Mouse (Mus musculus): ENCODE results near the gene Hpse2. TPM values are rescaled to one million over a fixed set of nuclear protein-coding genes. Genes with fewer than 3 reads are reported as not detected.
A peak's percentile ranks its signal among the peaks of the same experiment; 100 is the strongest.

Hpse2 gene
- total RNA-seq, 1 experiment from 2014 or later, result not detected

GRCm38 (mm10) chr19:42891599-42891998, 496.6 kb downstream of the Hpse2 start:
- ATAC-seq (replicated peaks; ENCODE audit: insufficient number of reproducible peaks, low FRiP score, low TSS enrichment, poor library complexity, severe bottlenecking), result no peak

- ATAC-seq (replicated peaks; ENCODE audit: insufficient number of reproducible peaks, low FRiP score, low TSS enrichment, poor library complexity, severe bottlenecking), result no peak
Observed at GRCm38 (mm10) chr19:42877653-42878052, 510.5 kb downstream of the Hpse2 start.

GRCm38 (mm10) chr19:42876563-42876962, 511.6 kb downstream of the Hpse2 start:
- no peak for ATAC-seq (replicated peaks; ENCODE audit: insufficient number of reproducible peaks, low FRiP score, low TSS enrichment, poor library complexity, severe bottlenecking)

- ATAC-seq (replicated peaks; ENCODE audit: insufficient number of reproducible peaks, low FRiP score, low TSS enrichment, poor library complexity, severe bottlenecking), result no peak
Observed at GRCm38 (mm10) chr19:42869663-42870530, 518.3 kb downstream of the Hpse2 start.

GRCm38 (mm10) chr19:42868958-42869662, 519.0 kb downstream of the Hpse2 start:
- no peak for ATAC-seq (replicated peaks; ENCODE audit: insufficient number of reproducible peaks, low FRiP score, low TSS enrichment, poor library complexity, severe bottlenecking)

GRCm38 (mm10) chr19:42863013-42863412, 525.1 kb downstream of the Hpse2 start:
- no peak for ATAC-seq (replicated peaks; ENCODE audit: insufficient number of reproducible peaks, low FRiP score, low TSS enrichment, poor library complexity, severe bottlenecking)

- no peak for ATAC-seq (replicated peaks; ENCODE audit: insufficient number of reproducible peaks, low FRiP score, low TSS enrichment, poor library complexity, severe bottlenecking)
Observed at GRCm38 (mm10) chr19:42857096-42857495, 531.1 kb downstream of the Hpse2 start.

- ATAC-seq (replicated peaks; ENCODE audit: insufficient number of reproducible peaks, low FRiP score, low TSS enrichment, poor library complexity, severe bottlenecking), result no peak
Observed at GRCm38 (mm10) chr19:42855649-42856048, 532.5 kb downstream of the Hpse2 start.

- no peak for ATAC-seq (replicated peaks; ENCODE audit: insufficient number of reproducible peaks, low FRiP score, low TSS enrichment, poor library complexity, severe bottlenecking)
Observed at GRCm38 (mm10) chr19:42850444-42850843, 537.7 kb downstream of the Hpse2 start.

- ATAC-seq (replicated peaks; ENCODE audit: insufficient number of reproducible peaks, low FRiP score, low TSS enrichment, poor library complexity, severe bottlenecking), result peak; percentile 43
Observed at GRCm38 (mm10) chr19:42839621-42840294, 548.4 kb downstream of the Hpse2 start.

- ATAC-seq (replicated peaks; ENCODE audit: insufficient number of reproducible peaks, low FRiP score, low TSS enrichment, poor library complexity, severe bottlenecking), result no peak
Observed at GRCm38 (mm10) chr19:42839118-42839517, 549.0 kb downstream of the Hpse2 start.

- ATAC-seq (replicated peaks; ENCODE audit: insufficient number of reproducible peaks, low FRiP score, low TSS enrichment, poor library complexity, severe bottlenecking), result no peak
Observed at GRCm38 (mm10) chr19:42838271-42838670, 549.9 kb downstream of the Hpse2 start.

- no peak for ATAC-seq (replicated peaks; ENCODE audit: insufficient number of reproducible peaks, low FRiP score, low TSS enrichment, poor library complexity, severe bottlenecking)
Observed at GRCm38 (mm10) chr19:42837591-42837990, 550.6 kb downstream of the Hpse2 start.

- no peak for ATAC-seq (replicated peaks; ENCODE audit: insufficient number of reproducible peaks, low FRiP score, low TSS enrichment, poor library complexity, severe bottlenecking)
Observed at GRCm38 (mm10) chr19:42833126-42833525, 555.0 kb downstream of the Hpse2 start.

- no peak for ATAC-seq (replicated peaks; ENCODE audit: insufficient number of reproducible peaks, low FRiP score, low TSS enrichment, poor library complexity, severe bottlenecking)
Observed at GRCm38 (mm10) chr19:42832251-42832650, 555.9 kb downstream of the Hpse2 start.

GRCm38 (mm10) chr19:42829196-42829595, 559.0 kb downstream of the Hpse2 start:
- no peak for ATAC-seq (replicated peaks; ENCODE audit: insufficient number of reproducible peaks, low FRiP score, low TSS enrichment, poor library complexity, severe bottlenecking)

- no peak for ATAC-seq (replicated peaks; ENCODE audit: insufficient number of reproducible peaks, low FRiP score, low TSS enrichment, poor library complexity, severe bottlenecking)
Observed at GRCm38 (mm10) chr19:42827843-42828242, 560.3 kb downstream of the Hpse2 start.

- ATAC-seq (replicated peaks; ENCODE audit: insufficient number of reproducible peaks, low FRiP score, low TSS enrichment, poor library complexity, severe bottlenecking), result no peak
Observed at GRCm38 (mm10) chr19:42820109-42820508, 568.0 kb downstream of the Hpse2 start.

GRCm38 (mm10) chr19:42817761-42818160, 570.4 kb downstream of the Hpse2 start:
- no peak for ATAC-seq (replicated peaks; ENCODE audit: insufficient number of reproducible peaks, low FRiP score, low TSS enrichment, poor library complexity, severe bottlenecking)

Data from monocyte, adult 5-6 weeks (primary cell).